Mouse (Mus musculus) liver, adult 2 months (tissue): ENCODE measurements around the gene Akap8l. TPM values are rescaled to one million over a fixed set of nuclear protein-coding genes. Genes with fewer than 3 reads are reported as not detected.

Experiments
- DNase-seq: peaks from one replicate; pipeline ENCODE4 v3.0.0-alpha.2; 2011; ENCODE audit warnings: low read depth, low spot score; ENCODE audit errors: extremely low read depth
- H3K27ac ChIP-seq: fragments of 200-500 bp; replicated peaks from 2 replicates; pipeline ENCODE4 v1.5.1; 2012; ENCODE audit warnings: low read depth, mild to moderate bottlenecking, control low read depth, inconsistent platforms, low read length; ENCODE audit not compliant: insufficient read depth
- H3K27me3 ChIP-seq: fragments of 200-500 bp; 2 replicates; pipeline ENCODE4 v1.6.1; 2012; ENCODE audit warnings: mild to moderate bottlenecking, moderate library complexity, low read length, inconsistent platforms; ENCODE audit not compliant: control insufficient read depth, insufficient read depth
- H3K36me3 ChIP-seq: fragments of 200-500 bp; 2 replicates; pipeline ENCODE4 v1.6.1; 2012; ENCODE audit warnings: low read length, inconsistent platforms; ENCODE audit not compliant: control insufficient read depth, insufficient read depth
- H3K4me1 ChIP-seq: fragments of 200-500 bp; 2 replicates; pipeline ENCODE4 v1.6.1; 2011; ENCODE audit warnings: low read length; ENCODE audit not compliant: control insufficient read depth, insufficient read depth
- H3K4me3 ChIP-seq: fragments of 200-500 bp; 2 replicates; pipeline ENCODE4 v1.5.1; 2011; ENCODE audit warnings: low read depth, mild to moderate bottlenecking, control low read depth, low read length, moderate library complexity; ENCODE audit not compliant: insufficient read depth
- H3K79me2 ChIP-seq: fragments of 200-500 bp; 2 replicates; pipeline ENCODE4 v1.6.1; 2012; ENCODE audit warnings: inconsistent platforms, mild to moderate bottlenecking, low read length, moderate library complexity; ENCODE audit not compliant: control insufficient read depth, insufficient read depth
- H3K9ac ChIP-seq: fragments of 200-500 bp; 2 replicates; pipeline ENCODE4 v1.6.1; 2012; ENCODE audit warnings: low read depth, mild to moderate bottlenecking, control low read depth, inconsistent platforms, low read length
- CTCF ChIP-seq: fragments of 200-500 bp; IDR thresholded peaks from 2 replicates; pipeline ENCODE4 v1.5.1; 2011; ENCODE audit warnings: low read depth, low read length, control low read depth
- POLR2A ChIP-seq: fragments of 200-500 bp; IDR thresholded peaks from 2 replicates; pipeline ENCODE4 v1.6.1; 2011; ENCODE audit warnings: low read length, control low read depth; ENCODE audit not compliant: insufficient read depth; ENCODE audit errors: extremely low read depth
- WGBS: fragments of 180-500 bp; shearing (Covaris S2); methylation state at CpG from one replicate; pipeline ENCODE4 v1.1.7; 2018; 5-methylcytosine and 5-hydroxymethylcytosine counted together
- polyA plus RNA-seq: library from polyadenylated mRNA; depleted of rRNA; stranded (reverse); fragments of >200 nt; gene quantifications from 2 replicates; pipeline ENCODE4 v1.2.3, GENCODE M21; 2012; rRNA removed
- total RNA-seq: library from RNA; depleted of rRNA; stranded (reverse); fragments of >200 nt; gene quantifications from 2 replicates; pipeline ENCODE4 v1.2.3, GENCODE M21; 2014; rRNA removed

Akap8l gene
- total RNA-seq, result 25.2 and 26.7 TPM in 2 replicates
- 40.5 and 62.0 TPM in 2 replicates for polyA plus RNA-seq

- H3K4me1 ChIP-seq, result peaks cover 14% of the 10 kb centered on the region
- H3K4me3 ChIP-seq, result peak within 1 kb of the TSS; percentile 85
- peak; percentile 98 for DNase-seq
- H3K36me3 ChIP-seq, result peaks cover 2% of the 10 kb centered on the region; the same call in 1 of the 2 replicates
- no peaks in the 10 kb centered on the region for H3K27me3 ChIP-seq
- H3K27ac ChIP-seq, result peak within 1 kb of the TSS; percentile 80
- H3K9ac ChIP-seq, result peak within 1 kb of the TSS; percentile 86
- peak; percentile 97 for TF ChIP-seq POLR2A
- no peak for TF ChIP-seq CTCF
- WGBS, result under 1% methylated on average over 37 of the region's 37 CpGs
- peaks cover 16% of the 10 kb centered on the region; the same call in 1 of the 2 replicates for H3K79me2 ChIP-seq
Observed at GRCm38 (mm10) chr17:32350382-32350983, at the start of gene Akap8l. Gene Akap8l (minus strand): TSS chr17:32350607.

- 10% methylated on average over 37 of the region's 37 CpGs for WGBS
- H3K4me3 ChIP-seq, result no peak overlapping the region
- no peaks in the 10 kb centered on the region for H3K79me2 ChIP-seq
- no peak overlapping the region for H3K27ac ChIP-seq
- H3K4me1 ChIP-seq, result peaks cover 2% of the 10 kb centered on the region; the same call in 1 of the 2 replicates
- TF ChIP-seq POLR2A (no peak), CTCF (no peak)
- no peak for DNase-seq
- peaks cover 17% of the 10 kb centered on the region for H3K27me3 ChIP-seq
- no peak overlapping the region; the same call in 1 of the 2 replicates for H3K9ac ChIP-seq
- no peaks in the 10 kb centered on the region for H3K36me3 ChIP-seq
Observed at GRCm38 (mm10) chr17:32396266-32396665, 45.9 kb upstream of the Akap8l start.

- TF ChIP-seq POLR2A, result no peak
- TF ChIP-seq CTCF, result no peak
- H3K79me2 ChIP-seq, result no peaks in the 10 kb centered on the region
- H3K4me1 ChIP-seq, result peaks cover 2% of the 10 kb centered on the region; the same call in 1 of the 2 replicates
- no peak overlapping the region for H3K9ac ChIP-seq
- 64% methylated on average over 10 of the region's 10 CpGs for WGBS
- DNase-seq, result no peak
- H3K27me3 ChIP-seq, result peaks cover 17% of the 10 kb centered on the region
- H3K27ac ChIP-seq, result no peak overlapping the region
- H3K36me3 ChIP-seq, result no peaks in the 10 kb centered on the region
- H3K4me3 ChIP-seq, result no peak overlapping the region
Observed at GRCm38 (mm10) chr17:32393944-32394343, 43.5 kb upstream of the Akap8l start.

GRCm38 (mm10) chr17:32389101-32389659 lies 38.8 kb upstream of the Akap8l start, which contains the start of gene Wiz:
Gene Wiz (minus strand): TSS chr17:32389439.
- peak; percentile 70 for DNase-seq
- peak within 1 kb of the TSS; percentile 99 for H3K4me3 ChIP-seq

GRCm38 (mm10) chr17:32388370-32389100 lies 38.1 kb upstream of the Akap8l start:
- no peaks in the 10 kb centered on the region for H3K4me1 ChIP-seq
- peak overlapping the region; percentile 99 for H3K4me3 ChIP-seq
- no peaks in the 10 kb centered on the region for H3K36me3 ChIP-seq
- H3K79me2 ChIP-seq, result no peaks in the 10 kb centered on the region
- peak overlapping the region; percentile 84 for H3K9ac ChIP-seq
- H3K27me3 ChIP-seq, result no peaks in the 10 kb centered on the region
- WGBS, result 7% methylated on average over 35 of the region's 39 CpGs
- no peak for DNase-seq
- H3K27ac ChIP-seq, result no peak overlapping the region
- no peak for TF ChIP-seq CTCF
- no peak for TF ChIP-seq POLR2A

More at GRCm38 (mm10) chr17:32389101-32389659, 38.8 kb upstream of the Akap8l start, which contains the start of gene Wiz:
- Histone ChIP-seq H3K27me3 (no peaks in the 10 kb centered on the region), H3K27ac (peak within 1 kb of the TSS; percentile 80), H3K9ac (peak within 1 kb of the TSS; percentile 100), H3K79me2 (no peaks in the 10 kb centered on the region), H3K4me1 (no peaks in the 10 kb centered on the region), H3K36me3 (no peaks in the 10 kb centered on the region)
- TF ChIP-seq POLR2A, result no peak
- TF ChIP-seq CTCF, result no peak
- under 1% methylated on average over 37 of the region's 44 CpGs for WGBS
